Mouse (Mus musculus): ENCODE measurements around the gene Xrra1.

DNA sequence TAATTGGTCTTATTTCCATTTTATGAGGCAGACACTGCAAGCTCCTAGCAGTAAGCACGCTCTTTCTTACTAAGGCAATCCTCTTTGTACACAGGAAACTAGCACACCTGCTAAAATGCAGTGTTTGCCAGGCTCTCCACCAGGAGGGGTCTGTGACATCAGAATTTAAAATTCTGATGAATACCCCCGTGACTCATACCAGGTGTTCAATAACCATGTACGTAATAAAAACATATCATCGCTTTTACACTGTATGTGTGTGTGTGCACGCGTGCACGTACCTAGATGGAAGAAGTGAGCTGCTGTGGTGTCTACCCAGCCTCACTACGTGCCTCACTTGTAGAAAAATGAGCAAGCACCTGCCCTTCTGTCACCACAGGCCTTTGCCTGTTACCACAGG is 95.3 kb downstream of the Xrra1 start:
- TF ChIP-seq CTCF (IDR thresholded peaks at IDR 0.05; ENCODE audit: insufficient read depth, low read length) = no peak
- TF ChIP-seq POLR2A (IDR thresholded peaks at IDR 0.05; ENCODE audit: borderline replicate concordance, extremely low read depth, low read depth, low read length) = no peak

Data from lung, adult 2 months (tissue).